Mouse (Mus musculus) thymus, adult 2 months (tissue): ENCODE data around the gene Tlk1.

ENCODE experiments used
- CTCF ChIP-seq: fragments of 200-500 bp; IDR thresholded peaks from 2 replicates; pipeline ENCODE4 v1.5.1; 2012; ENCODE audit warnings: mild to moderate bottlenecking, control low read depth, low read length, moderate library complexity, borderline replicate concordance; ENCODE audit not compliant: control insufficient read depth, poor library complexity, insufficient read depth; ENCODE audit errors: extremely low read depth
- POLR2A ChIP-seq: fragments of 200-500 bp; IDR thresholded peaks from 2 replicates; pipeline ENCODE4 v1.6.1; 2012; ENCODE audit warnings: mild to moderate bottlenecking, low read length, control low read depth, moderate library complexity; ENCODE audit not compliant: control insufficient read depth, poor library complexity, insufficient read depth; ENCODE audit errors: extremely low read depth

GRCm38 (mm10) chr2:70735534-70735933 lies 90.0 kb downstream of the Tlk1 start:
- TF ChIP-seq CTCF (no peak), POLR2A (no peak)
